Mouse (Mus musculus): ENCODE data around the gene Hsf2.
A peak's percentile ranks its signal among the peaks of the same experiment; 100 is the strongest.

Gene Hsf2

DNA sequence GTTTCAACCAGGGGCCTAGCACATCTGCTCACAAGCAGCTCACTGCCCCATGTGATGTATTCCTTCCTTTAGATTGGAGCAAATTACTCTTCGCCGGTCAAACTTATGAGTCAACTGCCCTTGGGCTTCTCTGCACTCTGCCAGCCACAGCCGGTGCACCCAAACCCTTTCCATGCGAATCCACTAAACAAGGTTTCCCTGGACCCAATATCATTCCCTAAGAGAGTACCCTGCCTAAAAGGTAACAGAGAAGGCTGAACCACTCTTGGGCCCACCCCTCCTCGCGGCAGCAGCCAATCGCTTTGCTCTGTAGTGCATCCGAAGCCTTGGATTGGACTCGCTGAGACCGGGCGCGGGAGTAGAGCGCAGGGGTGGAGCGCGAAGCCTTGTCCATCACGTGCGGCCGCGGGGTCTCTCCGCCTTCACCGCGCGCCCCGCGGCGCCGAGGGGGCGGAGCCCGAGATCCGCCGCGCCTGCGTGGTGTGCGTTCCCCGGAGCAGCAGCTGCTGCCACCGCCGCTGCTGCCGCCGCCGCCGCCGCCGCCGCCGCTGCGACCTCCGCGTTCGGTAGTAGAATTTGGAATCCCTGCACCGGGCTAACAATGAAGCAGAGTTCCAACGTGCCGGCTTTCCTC lies at the start of gene Hsf2:
TSS of gene Hsf2 (plus strand) at position 478 of the 634 bp plus-strand sequence.
- DNase-seq: peak; percentile 96

DNA sequence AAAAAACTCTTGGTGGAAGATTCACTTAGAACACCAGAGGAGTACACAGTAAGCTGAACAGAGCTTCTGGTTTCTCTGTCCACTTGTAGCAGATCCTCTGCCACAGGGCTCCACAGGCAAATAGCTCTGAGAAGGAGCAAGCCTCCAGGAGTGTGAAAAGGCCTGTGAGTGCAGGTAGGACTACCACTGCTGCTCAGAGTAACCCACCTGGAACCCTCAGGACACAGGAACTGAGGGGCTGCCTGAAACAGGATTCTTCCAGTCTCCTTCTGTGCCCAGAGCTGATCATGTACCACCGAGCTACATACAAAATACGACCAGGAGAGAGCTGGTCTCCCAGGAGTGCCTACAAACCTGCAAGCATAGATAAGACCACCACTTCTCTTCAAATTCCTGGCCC lies 48.3 kb upstream of the Hsf2 start:
- DNase-seq: no peak

DNA sequence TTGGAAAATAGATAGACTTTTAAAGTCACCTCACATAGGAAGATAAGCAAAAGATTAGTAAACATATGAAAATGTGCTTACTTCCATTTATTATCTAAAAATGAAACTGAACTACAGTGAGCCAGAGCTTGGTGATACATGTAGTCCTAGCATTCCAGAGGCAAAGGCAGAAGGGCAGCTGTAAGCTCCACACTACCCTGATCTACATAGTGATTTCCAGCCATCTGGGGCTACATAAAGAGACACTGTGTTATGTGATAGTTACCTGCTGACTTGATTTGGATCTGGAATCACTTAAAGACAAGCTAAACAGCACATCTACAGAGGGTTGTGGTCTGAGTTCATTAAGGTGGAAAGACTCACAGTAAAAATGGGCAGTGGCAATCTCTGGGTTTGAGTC lies 45.1 kb upstream of the Hsf2 start:
- DNase-seq: no peak

DNA sequence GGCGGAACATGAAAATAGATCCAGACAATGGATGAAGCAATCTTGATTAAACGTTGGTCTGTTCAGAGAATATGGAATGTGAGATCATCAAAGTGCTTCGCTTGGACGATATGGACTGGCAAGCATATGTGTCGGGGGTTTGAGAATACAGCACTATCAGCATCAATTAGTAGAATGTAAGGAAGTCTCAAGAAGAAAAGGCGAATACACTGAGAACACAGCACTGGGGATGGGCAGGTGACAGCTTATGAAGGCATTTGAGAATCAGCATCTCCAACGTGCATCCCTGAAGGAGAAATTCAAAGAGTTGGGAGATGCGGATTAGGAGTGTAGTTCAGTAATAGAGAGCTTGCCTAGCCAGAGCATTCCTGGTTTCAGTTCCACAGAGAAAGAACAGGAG lies 41.8 kb upstream of the Hsf2 start:
- no peak for DNase-seq

GRCm38 (mm10) chr10:57445655-57446054 lies 40.5 kb upstream of the Hsf2 start:
- no peak for DNase-seq

DNA sequence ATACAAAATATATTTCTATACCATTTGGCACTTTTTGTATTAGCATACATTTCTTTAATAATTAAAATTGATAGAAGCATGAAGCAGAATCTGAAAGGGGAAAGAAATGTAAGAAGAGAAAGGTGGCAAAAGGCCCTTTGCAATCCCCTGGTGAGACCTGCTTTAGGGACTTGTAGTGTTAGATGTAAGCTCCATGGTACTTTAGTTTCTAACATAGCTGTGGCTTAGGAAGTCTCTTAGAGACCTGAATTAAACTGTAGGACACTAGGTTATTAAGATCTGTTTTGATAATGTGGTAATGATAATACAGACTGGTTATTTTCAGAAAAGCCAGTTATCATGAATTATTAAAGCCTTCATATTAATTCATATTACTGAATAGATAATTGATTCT lies 38.5 kb upstream of the Hsf2 start:
- DNase-seq: no peak

DNA sequence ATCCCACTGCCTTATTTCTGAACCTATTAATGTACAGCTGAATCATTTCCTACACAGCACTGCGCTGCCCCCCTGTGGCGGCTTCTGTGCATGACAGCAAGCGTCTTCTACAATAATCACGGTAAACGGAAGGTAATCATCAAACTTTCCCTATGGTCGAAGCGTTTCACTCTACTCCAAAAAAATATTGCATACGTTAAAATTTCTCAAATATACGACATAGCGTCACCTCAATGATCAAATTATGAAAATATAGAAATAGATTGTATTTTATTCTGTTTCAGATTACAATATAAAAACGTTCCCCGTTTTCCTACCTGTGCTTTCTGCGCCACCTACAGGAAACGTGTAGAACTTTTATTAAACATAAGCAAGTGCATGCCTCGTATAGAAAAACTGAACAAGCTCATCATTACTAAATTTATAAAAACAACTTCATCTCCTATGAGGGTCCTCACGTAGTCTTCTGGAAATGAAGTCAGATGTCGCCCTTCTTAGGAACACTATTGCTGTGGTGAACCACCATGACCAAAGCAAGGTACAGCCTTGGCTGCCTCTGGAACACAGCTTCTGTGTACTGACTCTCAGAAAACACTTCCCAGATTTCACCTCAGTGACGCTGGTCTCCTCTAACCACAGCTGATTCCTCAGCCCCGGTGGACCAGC lies 38.0 kb upstream of the Hsf2 start:
- peak; percentile 77 for DNase-seq

DNA sequence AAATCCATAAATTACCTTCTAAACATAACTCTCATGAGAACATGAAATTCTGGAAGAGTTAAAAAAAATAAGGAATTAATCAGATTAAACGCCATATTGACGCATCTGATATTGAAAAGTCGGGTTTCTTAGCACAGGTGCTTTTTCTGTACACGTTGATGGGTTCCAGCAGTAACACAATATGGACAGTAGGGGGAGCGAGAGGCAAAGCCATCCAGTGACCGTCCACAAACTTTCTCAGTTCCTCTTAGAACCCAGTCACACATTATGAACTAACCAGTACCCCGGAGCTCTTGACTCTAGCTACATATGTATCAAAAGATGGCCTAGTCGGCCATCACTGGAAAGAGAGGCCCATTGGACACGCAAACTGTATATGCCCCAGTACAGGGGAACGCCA lies 22.9 kb upstream of the Hsf2 start:
- peak; percentile 52 for DNase-seq

GRCm38 (mm10) chr10:57465768-57466167 lies 20.4 kb upstream of the Hsf2 start:
- no peak for DNase-seq

DNA sequence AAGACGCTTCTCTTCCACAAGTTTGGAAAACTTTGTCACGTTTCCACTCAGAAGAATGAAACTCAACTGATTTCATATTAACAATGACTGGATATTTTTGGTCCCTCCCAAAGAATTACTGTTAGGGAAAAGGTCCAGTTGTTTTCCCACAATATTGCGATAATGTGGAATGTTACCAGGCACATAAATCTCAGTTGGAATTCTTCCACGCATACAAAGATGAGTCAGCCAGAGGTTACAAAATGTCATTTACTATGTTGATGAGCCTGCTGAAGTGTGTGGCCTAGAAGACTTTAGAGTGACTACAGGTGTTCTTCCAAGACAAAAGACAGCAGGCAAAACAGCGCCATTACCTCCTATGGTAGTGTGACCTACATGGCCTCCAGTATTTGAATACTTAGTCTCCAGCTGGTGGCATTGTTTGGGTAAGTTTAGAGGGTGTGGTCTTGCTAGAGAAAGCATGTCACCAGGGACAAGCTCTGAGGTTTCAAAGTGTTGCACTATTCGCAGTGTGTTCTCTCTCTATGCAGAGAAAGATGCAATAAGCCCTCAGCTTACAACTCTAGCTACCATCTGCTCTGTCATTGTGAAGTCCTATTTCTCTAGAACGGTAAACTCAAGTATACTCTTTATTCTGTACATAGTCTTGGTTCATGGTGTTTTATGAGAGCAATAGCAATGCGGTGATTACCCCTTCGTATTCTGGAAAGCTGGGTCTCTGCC lies 8.9 kb upstream of the Hsf2 start:
- DNase-seq: no peak

GRCm38 (mm10) chr10:57481717-57482116 lies 4.5 kb upstream of the Hsf2 start:
- DNase-seq: no peak

GRCm38 (mm10) chr10:57484741-57485140 lies 1.4 kb upstream of the Hsf2 start:
- no peak for DNase-seq

DNA sequence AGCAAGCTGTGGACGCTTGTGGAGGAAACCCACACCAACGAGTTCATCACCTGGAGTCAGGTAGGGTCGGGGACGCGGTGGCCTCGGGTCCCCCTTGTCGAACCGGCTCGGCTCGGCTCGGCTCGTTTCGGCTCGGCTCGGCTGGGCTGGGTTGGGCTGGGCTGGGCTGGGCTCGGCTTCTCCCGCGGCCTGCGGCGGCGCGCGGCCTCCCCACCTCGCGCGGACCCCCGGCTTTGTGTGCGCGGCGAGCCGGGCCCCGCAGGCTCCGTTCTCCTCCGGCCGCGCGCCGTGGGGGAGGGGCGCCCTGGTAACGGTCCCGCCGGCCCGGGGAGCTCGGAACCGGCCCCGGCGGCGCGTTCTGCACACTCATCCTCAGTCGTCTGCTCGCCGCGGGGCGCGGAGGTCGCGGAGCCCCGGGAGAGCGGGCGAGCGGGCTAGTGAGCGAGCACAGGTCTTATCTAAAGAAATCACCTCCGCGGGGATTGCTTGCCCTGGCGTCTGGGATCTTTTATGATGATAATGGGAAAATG lies 422 bp downstream of the Hsf2 start:
- DNase-seq: peak; percentile 58

DNA sequence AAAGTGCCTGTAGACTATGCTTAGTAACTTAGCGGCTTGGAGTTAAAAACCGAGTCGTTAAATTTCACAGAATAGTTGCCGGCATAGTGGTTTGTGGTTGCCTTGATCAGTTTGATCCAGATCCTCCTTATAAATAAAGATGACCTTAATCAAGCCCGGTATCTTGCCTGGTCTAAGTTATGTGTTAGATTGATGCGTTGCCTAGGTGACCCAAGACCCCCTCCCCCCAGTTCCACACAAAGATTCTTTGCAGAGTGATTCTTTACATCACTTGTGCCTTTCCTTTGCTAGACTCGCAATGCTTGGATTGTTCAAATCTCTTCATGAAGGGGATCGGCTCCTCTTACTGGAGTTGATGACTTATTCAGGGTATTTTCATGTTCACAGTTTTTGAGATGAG lies 1.0 kb downstream of the Hsf2 start:
- no peak for DNase-seq

DNA sequence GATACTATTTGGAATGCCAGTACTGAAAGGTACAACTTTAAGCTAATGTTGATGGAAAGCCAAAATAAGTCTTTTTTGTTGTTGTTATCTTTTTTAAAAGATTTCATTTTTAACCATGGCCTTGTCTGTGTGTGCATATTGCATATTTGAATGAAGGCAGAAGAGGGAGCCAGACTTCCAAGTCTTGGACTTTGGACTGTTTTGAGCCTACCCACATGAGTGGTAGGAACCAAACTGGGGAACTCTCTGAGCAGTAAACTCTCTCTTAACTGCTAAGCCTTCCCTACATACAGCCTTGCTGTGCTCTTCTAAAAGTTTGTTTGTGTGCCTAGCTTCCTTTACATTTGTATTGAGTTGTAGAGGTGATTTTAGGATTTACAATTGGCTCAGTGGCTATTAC lies 2.4 kb downstream of the Hsf2 start:
- no peak for DNase-seq

DNA sequence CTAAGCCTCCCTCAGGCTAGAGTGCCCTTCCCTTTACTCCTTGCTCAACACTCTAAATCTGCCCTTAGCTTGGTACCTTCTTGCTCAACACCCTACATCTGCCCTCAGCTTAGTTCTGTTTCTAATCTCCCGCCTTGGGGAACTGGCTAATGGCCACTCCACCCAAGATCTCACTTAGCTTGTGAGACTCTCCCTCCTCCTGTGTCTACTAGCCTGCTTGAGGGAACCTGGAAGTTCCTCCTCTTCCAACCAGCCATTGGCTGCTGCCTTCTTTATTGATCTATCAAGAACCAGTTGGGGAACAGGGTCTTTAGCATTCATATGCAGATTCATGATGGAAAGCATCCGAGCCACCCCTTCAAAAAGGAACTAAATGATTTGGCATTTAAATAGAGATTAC lies 5.9 kb downstream of the Hsf2 start:
- no peak for DNase-seq

DNA sequence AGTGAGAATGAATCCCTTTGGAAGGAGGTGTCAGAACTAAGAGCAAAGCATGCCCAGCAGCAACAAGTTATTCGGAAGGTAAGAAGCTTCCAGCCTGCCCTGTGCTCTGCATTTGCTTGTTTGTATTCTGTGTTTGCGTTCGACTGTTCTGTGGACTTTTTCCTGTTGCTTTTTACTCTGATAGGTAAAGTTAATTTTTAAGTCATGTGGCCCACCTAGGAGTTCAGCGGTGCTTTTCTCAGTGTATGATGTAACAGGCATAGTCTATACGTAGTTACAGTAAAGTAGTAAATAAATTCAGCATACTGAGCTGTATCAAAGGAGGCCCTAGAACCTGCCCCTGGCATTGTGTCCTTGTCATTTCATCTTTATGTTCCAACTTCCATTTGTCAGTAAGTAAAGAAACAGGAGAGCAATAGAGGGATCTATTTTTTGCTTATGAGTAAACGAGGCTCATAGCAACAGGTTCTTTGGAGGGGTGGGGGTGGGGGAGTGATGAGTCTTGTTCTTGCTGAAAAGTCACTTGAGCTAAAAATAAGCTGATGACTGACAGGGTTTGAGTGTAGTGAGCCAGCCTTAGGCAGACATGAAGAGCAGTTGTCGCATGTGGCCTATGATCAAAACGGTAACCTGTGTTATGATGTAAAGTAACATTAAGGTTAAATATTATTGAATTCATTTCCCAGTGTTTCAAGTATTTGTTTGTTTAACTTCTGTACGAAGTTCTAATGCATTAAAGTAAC lies 13.4 kb downstream of the Hsf2 start:
- DNase-seq: no peak

DNA sequence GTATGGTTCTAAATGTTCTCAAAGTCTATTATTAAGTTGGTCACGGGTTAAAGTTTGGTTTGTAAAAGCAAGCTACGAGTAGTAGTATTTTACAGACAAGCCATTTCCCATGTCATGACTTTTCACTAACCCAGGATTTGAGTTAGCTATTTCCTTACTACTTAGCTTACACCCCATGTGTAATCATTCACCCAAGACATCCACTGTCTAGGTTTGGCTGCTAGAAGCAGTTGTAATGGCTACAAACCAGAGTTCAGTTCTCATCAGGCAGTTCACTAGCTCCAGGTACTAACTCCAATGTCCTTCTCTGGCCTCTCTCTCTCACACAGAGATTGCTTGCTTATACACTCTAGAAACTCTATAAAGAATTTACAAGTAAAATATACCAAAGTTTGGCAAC lies 28.4 kb downstream of the Hsf2 start:
- DNase-seq: no peak

DNA sequence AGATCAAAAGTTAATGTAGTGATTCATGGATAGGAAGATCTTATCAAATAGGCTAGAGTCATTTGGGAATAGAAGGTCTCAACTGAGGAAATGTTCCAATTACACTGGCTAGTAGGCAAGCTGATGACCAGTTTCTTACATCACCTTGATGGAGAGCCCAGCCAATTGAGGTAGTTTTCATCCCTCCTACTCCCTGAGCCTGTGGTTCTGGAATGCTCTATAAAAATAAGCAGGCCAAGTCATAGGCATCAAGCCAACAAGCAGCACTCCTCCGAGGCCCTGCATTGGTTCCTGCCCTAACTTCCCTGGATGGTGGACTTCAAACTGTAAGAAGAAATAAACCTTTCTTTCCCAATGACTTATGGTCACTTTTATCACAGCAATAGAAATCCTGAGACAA lies 29.1 kb downstream of the Hsf2 start:
- peak; percentile 15 for DNase-seq

GRCm38 (mm10) chr10:57526469-57526868 lies 40.3 kb downstream of the Hsf2 start:
- no peak for DNase-seq

- DNase-seq: no peak
These were observed 44.9 kb downstream of the Hsf2 start for GRCm38 (mm10) chr10:57531076-57531475.

DNA sequence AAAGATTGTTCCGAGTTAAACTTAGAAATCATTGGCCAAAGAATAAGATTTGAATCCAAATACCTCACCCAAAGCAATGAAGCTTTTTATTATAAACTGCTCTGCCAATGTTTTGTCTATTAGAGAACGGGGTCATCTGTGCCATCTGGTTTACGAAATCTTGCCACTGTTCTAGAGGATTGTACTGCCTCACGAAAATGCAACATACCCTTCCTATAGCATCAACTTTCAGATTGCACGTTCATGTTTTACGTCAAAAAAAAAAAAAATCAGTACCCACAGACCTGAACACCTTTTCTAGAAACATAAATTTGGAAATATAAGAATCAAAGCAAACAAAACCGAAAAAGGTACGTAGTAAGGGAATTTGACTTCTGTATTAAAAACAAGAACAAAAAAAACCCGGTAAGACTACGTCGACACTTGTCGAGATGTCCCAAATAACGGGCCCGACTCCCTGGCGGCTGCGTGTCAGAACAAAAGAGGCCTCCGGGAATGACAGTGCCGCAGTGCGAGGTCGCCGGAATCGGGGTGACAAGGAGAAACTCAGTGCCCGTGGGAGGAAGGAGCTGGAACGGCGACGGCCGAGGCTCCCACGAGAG lies 45.5 kb downstream of the Hsf2 start:
- DNase-seq: peak; percentile 30
